Mouse (Mus musculus) forebrain, embryonic 11.5 days (tissue): Measurements from ENCODE around the gene Ntrk1. TPM values are rescaled to one million over a fixed set of nuclear protein-coding genes. Genes with fewer than 3 reads are reported as not detected.

Experiments used
- ATAC-seq: fragments of 200-750 bp; cut with Nextera tagmentation; replicated peaks from 2 replicates; pipeline ENCODE4 v1.8.0; 2017; ENCODE audit warnings: moderate TSS enrichment; ENCODE audit not compliant: low FRiP score
- DNase-seq: peaks from one replicate; pipeline ENCODE4 v3.0.0-alpha.2; 2017; ENCODE audit warnings: low spot score
- H3K27ac ChIP-seq: fragments of 300-500 bp; sonication (generic); 2 replicates; pipeline ENCODE4 v1.5.1; 2014; ENCODE audit warnings: low read depth, low read length
- H3K27me3 ChIP-seq: fragments of 300-500 bp; sonication (generic); 2 replicates; pipeline ENCODE4 v1.6.1; 2014; ENCODE audit warnings: mild to moderate bottlenecking, low read length, mixed read lengths; ENCODE audit not compliant: control insufficient read depth, insufficient read depth
- H3K36me3 ChIP-seq: fragments of 300-500 bp; sonication (generic); 2 replicates; pipeline ENCODE4 v1.6.1; 2014; ENCODE audit warnings: mild to moderate bottlenecking, low read length, moderate library complexity, mixed read lengths; ENCODE audit not compliant: control insufficient read depth, insufficient read depth
- H3K4me1 ChIP-seq: fragments of 300-500 bp; sonication (generic); replicated peaks from 2 replicates; pipeline ENCODE4 v1.6.1; 2014; ENCODE audit warnings: low read length, mixed read lengths; ENCODE audit not compliant: control insufficient read depth, insufficient read depth
- H3K4me2 ChIP-seq: fragments of 300-500 bp; sonication (generic); 2 replicates; pipeline ENCODE4 v1.6.1; 2014; ENCODE audit warnings: low read depth, mild to moderate bottlenecking, low read length, moderate library complexity, mixed read lengths; ENCODE audit not compliant: severe bottlenecking
- H3K4me3 ChIP-seq: fragments of 300-500 bp; sonication (generic); 2 replicates; pipeline ENCODE4 v1.5.1; 2014; ENCODE audit warnings: low read depth, low read length
- H3K9ac ChIP-seq: fragments of 300-500 bp; sonication (generic); 2 replicates; pipeline ENCODE4 v1.6.1; 2014; ENCODE audit warnings: low read length
- H3K9me3 ChIP-seq: fragments of 300-500 bp; sonication (generic); 2 replicates; pipeline ENCODE4 v1.6.1; 2016; ENCODE audit warnings: low read length, mixed read lengths; ENCODE audit not compliant: control insufficient read depth
- WGBS: fragments of 180-500 bp; shearing (Covaris S2); extraction: QIAGEN DNeasy Blood & Tissue Kit; methylation state at CpG from one replicate; pipeline ENCODE4 v1.1.7; 2014; 5-methylcytosine and 5-hydroxymethylcytosine counted together
- polyA plus RNA-seq: library from polyadenylated mRNA; unstranded; fragments of >200 nt; fragmentation: Nextera tagmentation; extraction: Ambion mirVana; gene quantifications from 2 replicates; pipeline ENCODE4 v1.2.1, GENCODE M21; 2014

Gene Ntrk1
- polyA plus RNA-seq, 1 experiment from 2014 or later: 0.45 TPM

DNA sequence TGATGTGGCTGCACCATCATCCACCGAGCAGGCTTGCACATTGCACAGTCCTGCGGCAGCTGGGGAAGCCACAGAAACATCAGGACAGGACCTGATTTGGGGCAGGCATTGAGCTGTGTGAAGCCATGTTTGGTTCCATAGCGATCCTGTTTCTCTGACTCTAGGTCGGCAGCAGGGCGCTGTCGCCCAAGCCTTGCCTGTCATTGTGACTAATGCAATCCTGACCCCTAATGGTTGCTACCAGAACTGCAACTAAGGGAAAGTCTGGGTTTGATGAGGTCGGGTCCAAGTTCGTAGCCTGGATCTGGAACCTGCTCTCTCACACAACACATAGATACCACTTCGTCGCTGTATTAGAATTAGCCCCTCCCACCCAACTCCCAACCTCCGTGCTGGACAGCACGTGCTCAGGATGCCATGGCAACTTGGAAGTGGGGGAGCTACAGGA lies 21.7 kb upstream of the Ntrk1 start:
- WGBS: 7% methylated on average over 12 of the region's 12 CpGs
- no peak overlapping the region for H3K27ac ChIP-seq
- no peaks in the 10 kb centered on the region for H3K9me3 ChIP-seq
- ATAC-seq (0 out of 2 replicates have a peak, but pooled peaks have one; percentile 36), DNase-seq (peak; percentile 86)
- H3K4me2 ChIP-seq: no peak overlapping the region
- H3K9ac ChIP-seq: no peak overlapping the region
- no peaks in the 10 kb centered on the region for H3K4me1 ChIP-seq
- no peak overlapping the region for H3K4me3 ChIP-seq
- no peaks in the 10 kb centered on the region; the same call in 1 of the 2 replicates for H3K27me3 ChIP-seq
- H3K36me3 ChIP-seq: no peaks in the 10 kb centered on the region

DNA sequence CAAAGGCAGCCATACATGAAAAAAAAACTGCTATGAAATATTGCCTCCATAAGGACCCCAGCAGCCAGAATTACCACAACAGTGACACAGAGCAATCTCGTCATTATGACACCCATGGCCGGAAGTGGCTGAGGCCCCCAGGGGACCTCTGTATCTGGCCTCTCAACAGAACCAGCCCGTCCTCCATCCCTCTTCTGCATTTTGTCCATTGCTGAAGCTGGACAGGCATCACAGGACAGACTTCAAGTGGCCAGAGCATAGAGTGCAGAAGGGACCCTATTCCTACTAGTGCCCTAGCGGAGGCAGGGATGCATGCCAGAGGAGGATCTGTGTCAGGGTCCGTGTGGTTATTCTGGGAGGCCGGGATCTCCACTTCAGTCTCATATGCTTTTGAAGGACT lies 21.2 kb upstream of the Ntrk1 start:
- Histone ChIP-seq H3K36me3 (no peaks in the 10 kb centered on the region), H3K9me3 (no peaks in the 10 kb centered on the region), H3K9ac (no peak overlapping the region), H3K4me3 (no peak overlapping the region), H3K27ac (no peak overlapping the region), H3K27me3 (peaks cover 5% of the 10 kb centered on the region), H3K4me2 (no peak overlapping the region), H3K4me1 (no peaks in the 10 kb centered on the region)
- DNase-seq (no peak), ATAC-seq (no peak)
- WGBS: 63% methylated on average over 6 of the region's 6 CpGs

DNA sequence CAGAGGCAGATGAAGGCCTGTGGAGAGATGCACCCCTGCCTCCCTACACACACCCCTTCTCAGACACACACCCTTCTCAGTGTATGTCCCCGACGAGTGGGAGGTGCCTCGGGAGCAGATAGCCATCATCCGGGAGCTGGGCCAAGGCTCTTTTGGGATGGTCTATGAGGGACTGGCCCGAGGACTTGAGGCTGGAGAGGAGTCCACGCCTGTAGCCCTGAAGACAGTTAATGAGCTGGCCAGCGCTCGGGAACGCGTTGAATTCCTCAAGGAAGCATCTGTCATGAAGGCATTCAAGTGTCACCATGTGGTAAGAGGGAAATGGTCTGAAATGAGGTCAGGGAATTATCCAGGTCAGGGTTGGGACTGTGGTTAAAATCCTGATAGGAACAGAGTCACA lies 17.9 kb upstream of the Ntrk1 start:
- ATAC-seq (no peak), DNase-seq (no peak)
- H3K4me1 ChIP-seq: peaks cover 4% of the 10 kb centered on the region; the same call in 1 of the 2 replicates
- H3K27me3 ChIP-seq: peaks cover 34% of the 10 kb centered on the region
- no peak overlapping the region for H3K4me2 ChIP-seq
- no peak overlapping the region for H3K27ac ChIP-seq
- no peaks in the 10 kb centered on the region for H3K36me3 ChIP-seq
- no peaks in the 10 kb centered on the region for H3K9me3 ChIP-seq
- WGBS: 72% methylated on average over 10 of the region's 10 CpGs
- H3K9ac ChIP-seq: no peak overlapping the region
- no peak overlapping the region for H3K4me3 ChIP-seq

DNA sequence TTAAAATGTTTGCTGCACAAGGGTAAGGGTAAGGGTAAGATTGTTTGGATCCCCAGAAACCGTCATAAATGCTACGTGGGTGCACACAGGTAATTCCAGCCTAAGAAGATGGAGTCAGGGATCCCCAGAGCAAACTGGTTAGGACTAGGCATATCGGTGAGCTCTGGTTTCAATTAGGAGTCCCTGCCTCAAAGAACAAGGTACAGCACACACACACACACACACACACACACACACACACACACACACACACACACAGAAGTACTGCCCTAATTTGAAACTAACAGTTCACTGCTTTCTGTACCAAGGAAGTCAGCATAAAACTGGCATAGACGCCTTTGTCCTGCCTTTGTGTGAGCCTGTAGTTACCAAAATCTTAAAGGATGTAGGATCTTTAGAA lies 17.5 kb upstream of the Ntrk1 start:
- ATAC-seq: no peak
- WGBS: 82% methylated on average over 4 of the region's 4 CpGs
- H3K9me3 ChIP-seq: no peaks in the 10 kb centered on the region
- peaks cover 34% of the 10 kb centered on the region for H3K27me3 ChIP-seq
- H3K36me3 ChIP-seq: no peaks in the 10 kb centered on the region
- no peak overlapping the region for H3K9ac ChIP-seq
- no peak overlapping the region for H3K4me3 ChIP-seq
- no peak for DNase-seq
- peaks cover 4% of the 10 kb centered on the region; the same call in 1 of the 2 replicates for H3K4me1 ChIP-seq
- no peak overlapping the region for H3K27ac ChIP-seq
- no peak overlapping the region for H3K4me2 ChIP-seq

DNA sequence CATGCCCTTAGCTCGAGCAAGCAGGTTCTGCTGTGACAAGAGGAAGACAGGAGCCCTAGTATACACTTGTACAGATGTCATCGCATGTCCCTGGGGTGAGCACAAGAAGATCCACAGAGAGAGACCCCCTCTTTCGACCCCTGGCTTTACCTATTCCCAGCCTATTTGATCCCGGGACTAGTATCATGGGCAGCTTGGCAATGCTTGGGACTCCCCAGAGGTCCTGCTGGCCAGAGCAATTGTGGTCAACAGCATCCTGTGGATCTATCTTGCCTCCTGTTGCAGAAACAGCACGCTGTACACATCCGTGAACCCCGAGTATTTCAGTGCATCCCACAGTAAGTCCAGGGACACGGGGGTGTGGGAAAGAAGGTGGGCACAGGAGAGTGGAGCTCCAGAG lies 16.3 kb upstream of the Ntrk1 start:
- no peak for ATAC-seq

DNA sequence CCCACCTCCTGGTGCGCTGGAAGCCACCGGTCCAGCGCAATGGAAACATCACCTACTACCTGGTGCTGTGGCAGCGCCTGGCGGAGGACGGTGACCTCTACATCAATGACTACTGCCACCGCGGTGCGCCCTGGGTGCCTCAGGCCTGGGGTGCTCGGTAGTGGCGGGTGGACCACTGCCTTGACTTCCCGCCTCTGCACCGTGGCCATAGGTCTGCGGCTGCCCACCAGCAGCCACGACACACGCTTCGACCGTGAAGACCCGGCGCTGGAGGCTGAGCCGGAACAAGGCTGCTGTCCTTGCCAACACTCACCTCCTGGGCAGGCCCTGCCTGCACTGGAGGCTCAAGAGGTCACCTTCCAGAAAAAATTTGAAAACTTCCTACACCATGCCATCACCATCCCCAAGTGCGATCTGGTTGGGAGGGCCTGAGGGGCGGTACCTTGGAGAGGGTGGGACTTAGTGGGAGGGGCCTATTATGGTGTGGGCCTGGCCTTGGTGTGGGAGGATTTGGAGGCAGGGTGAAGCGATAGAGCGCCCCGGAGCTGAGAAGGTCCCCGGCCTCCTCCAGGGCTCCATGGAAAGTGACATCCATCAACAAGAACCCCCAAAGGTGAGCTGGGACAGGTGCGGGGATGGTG lies 14.5 kb upstream of the Ntrk1 start:
- peak overlapping the region; percentile 42 for H3K4me2 ChIP-seq
- DNase-seq (no peak), ATAC-seq (peak; percentile 42)
- H3K9ac ChIP-seq: no peak overlapping the region
- no peaks in the 10 kb centered on the region for H3K36me3 ChIP-seq
- no peak overlapping the region for H3K27ac ChIP-seq
- H3K4me3 ChIP-seq: peak overlapping the region; percentile 11; the same call in 1 of the 2 replicates
- 2% methylated on average over 28 of the region's 28 CpGs for WGBS
- peaks cover 4% of the 10 kb centered on the region; the same call in 1 of the 2 replicates for H3K4me1 ChIP-seq
- no peaks in the 10 kb centered on the region for H3K9me3 ChIP-seq
- peaks cover 41% of the 10 kb centered on the region for H3K27me3 ChIP-seq

More for the DNA sequence above, 16.3 kb upstream of the Ntrk1 start:
- no peaks in the 10 kb centered on the region for H3K9me3 ChIP-seq
- H3K9ac ChIP-seq: no peak overlapping the region
- WGBS: 84% methylated on average over 8 of the region's 8 CpGs
- H3K36me3 ChIP-seq: no peaks in the 10 kb centered on the region
- DNase-seq: no peak
- H3K27me3 ChIP-seq: peaks cover 34% of the 10 kb centered on the region
- no peak overlapping the region for H3K4me2 ChIP-seq
- peaks cover 4% of the 10 kb centered on the region; the same call in 1 of the 2 replicates for H3K4me1 ChIP-seq
- H3K4me3 ChIP-seq: no peak overlapping the region
- H3K27ac ChIP-seq: no peak overlapping the region

DNA sequence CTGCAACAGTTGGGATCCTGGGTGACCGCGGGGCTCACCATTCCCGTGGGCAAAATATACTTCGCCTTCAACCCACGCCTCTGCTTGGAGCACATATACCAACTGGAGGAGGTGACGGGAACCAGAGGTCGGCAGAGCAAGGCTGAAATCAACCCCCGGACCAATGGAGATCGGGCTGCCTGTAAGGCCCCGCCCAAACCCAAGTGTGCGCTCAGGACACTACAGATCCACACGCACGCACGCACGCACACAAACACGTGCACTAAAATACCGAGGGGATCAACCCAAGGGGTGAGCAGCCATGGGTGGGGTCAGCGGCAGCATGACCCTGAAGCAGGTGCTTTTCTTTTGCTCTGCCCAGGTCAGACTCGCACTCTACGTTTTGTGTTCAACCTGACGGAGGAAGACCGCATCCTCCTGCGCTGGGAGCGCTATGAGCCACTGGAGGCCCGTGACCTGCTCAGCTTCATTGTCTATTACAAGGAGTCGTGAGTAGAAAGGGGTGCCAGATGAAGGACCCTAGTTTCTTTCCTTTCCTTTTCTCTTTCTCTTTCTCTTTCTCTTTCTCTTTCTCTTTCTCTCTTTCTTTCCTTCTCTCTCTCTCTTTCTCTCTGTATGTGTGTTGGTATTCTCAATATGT lies 9.2 kb upstream of the Ntrk1 start:
- Histone ChIP-seq H3K36me3 (no peaks in the 10 kb centered on the region), H3K27ac (no peak overlapping the region), H3K4me1 (peaks cover 5% of the 10 kb centered on the region; the same call in 1 of the 2 replicates), H3K9me3 (no peaks in the 10 kb centered on the region), H3K9ac (no peak overlapping the region), H3K27me3 (peaks cover 37% of the 10 kb centered on the region), H3K4me2 (peak overlapping the region; percentile 42; the same call in 1 of the 2 replicates), H3K4me3 (peak overlapping the region; percentile 14; the same call in 1 of the 2 replicates)
- no peak for DNase-seq
- WGBS: 4% methylated on average over 26 of the region's 26 CpGs
- ATAC-seq: no peak

DNA sequence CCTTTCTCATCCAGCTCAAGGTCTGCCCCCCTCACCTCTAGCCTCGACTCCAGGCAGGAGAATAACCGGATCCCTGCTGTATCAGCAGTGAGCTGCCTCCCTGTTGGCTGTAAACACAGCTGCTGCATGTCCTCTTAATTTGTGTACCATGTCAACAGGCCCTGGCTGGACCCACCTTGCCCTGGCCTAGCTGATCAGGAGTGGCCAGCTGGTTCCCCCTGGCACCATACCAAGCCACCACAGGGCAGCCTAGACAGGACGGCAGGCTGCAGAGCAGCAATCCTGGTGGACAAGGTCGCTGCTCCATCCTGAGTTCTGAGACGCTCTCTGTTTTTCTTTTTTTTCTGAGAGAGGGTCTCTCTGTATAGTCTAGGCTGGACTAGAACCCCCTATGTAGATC lies 6.7 kb upstream of the Ntrk1 start:
- no peak overlapping the region for H3K27ac ChIP-seq
- no peak for DNase-seq
- H3K27me3 ChIP-seq: peaks cover 47% of the 10 kb centered on the region
- no peak overlapping the region for H3K4me2 ChIP-seq
- H3K9me3 ChIP-seq: no peaks in the 10 kb centered on the region
- H3K4me1 ChIP-seq: peaks cover 5% of the 10 kb centered on the region
- H3K9ac ChIP-seq: no peak overlapping the region
- no peak for ATAC-seq
- no peak overlapping the region for H3K4me3 ChIP-seq
- H3K36me3 ChIP-seq: no peaks in the 10 kb centered on the region
- WGBS: 64% methylated on average over 5 of the region's 5 CpGs
